Mouse (Mus musculus) cerebellum, adult 2 months (tissue): ENCODE measurements around the gene Nfe2l2.
"Not testable (repeated sequence)": the region's sequence is repeated elsewhere in the genome, so short reads cannot be mapped to it uniquely, and the experiment has no call there.

ENCODE experiments used
- CTCF ChIP-seq: fragments of 200-500 bp; IDR thresholded peaks from 2 replicates; pipeline ENCODE4 v1.5.1; 2011; ENCODE audit warnings: low read depth, mild to moderate bottlenecking, control low read depth, low read length, moderate library complexity, borderline replicate concordance; ENCODE audit not compliant: insufficient read depth
- POLR2A ChIP-seq: fragments of 200-500 bp; IDR thresholded peaks from 2 replicates; pipeline ENCODE4 v1.6.1; 2011; ENCODE audit warnings: low read length, control low read depth, borderline replicate concordance; ENCODE audit not compliant: insufficient read depth

DNA sequence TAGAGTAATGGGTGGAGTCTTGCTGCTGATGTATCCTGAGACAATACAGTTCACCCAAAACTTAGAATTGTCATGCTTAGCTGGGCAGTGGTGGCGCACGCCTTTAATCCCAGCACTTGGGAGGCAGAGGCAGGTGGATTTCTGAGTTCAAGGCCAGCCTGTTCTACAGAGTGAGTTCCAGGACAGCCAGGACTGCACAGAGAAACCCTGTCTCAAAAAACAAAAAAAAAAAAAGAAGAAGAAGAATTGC lies 67.5 kb downstream of the Nfe2l2 start:
- not testable (repeated sequence) for TF ChIP-seq CTCF, POLR2A
